Mouse (Mus musculus) lung, postnatal 0 days (tissue): ENCODE measurements at regions not wholly inside any gene's neighbourhood (a gene's known extent, or its start where the extent isn't known, plus 50 kb on each side); places are given as distances from the start of the nearest gene placed in this dataset.

Experiments used
- CTCF ChIP-seq: IDR thresholded peaks from 2 replicates; pipeline ENCODE4 v1.5.1; 2016; ENCODE audit warnings: antibody characterized with exemption, mild to moderate bottlenecking
- EP300 ChIP-seq: IDR thresholded peaks from 2 replicates; pipeline ENCODE4 v1.6.1; 2016; ENCODE audit warnings: antibody characterized with exemption, mild to moderate bottlenecking, control low read depth

DNA sequence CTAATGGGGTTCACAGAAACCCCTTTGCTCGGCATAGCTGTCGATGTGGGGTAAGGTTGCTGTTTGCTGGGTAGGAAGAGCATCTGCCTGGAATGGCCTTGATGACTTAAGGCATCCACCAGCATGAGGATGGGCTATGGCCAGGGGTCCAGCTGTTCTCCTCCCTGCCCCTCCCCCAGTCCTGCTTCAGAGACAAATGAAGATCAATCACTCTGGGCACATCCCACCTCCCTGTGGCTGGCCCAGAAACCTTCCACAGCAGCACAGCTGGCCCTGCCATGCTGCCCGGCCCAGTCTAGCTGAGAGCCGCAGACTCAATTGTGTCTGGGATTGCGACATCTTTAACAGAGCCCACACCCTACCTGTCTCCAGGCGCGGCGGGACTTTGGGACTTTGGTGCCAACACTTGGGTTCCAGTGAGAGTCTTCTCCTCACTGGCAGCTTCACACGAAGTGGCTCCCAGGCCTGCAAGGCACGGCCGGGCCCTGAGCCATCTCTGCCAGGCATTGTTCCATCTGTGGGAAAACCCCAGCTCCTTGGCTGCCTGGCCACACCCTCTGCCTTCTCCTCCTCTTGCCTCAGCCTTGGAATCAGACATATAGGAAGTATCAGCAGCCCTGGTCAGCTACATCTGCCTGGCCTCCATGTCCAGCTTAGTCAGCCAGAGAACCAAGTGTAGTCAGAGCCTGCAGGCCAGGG lies 149.6 kb upstream of the A530016L24Rik start:
- TF ChIP-seq CTCF (no peak), EP300 (no peak)
